Mouse (Mus musculus): Measurements from ENCODE around the gene Syngr1. TPM values are rescaled to one million over a fixed set of nuclear protein-coding genes. Genes with fewer than 3 reads are reported as not detected.

Syngr1 gene
- total and polyA plus RNA-seq, 3 experiments, result 9.7 to 14.8 (median 11.3) TPM

GRCm38 (mm10) chr15:80159286-80159901 lies 68.3 kb downstream of the Syngr1 start:
- Histone ChIP-seq H3K36me3 (replicated peaks in 1 of 2; ENCODE audit: control insufficient read depth in 1 of 2, insufficient read depth in 1 of 2, low read length in 1 of 2) (peaks cover 65 to 87% of the 10 kb centered on the region in 2 experiments), H3K9ac (ENCODE audit: insufficient read depth, low read depth) (no peak overlapping the region), H3K4me2 (ENCODE audit: insufficient read depth, low read depth, poor library complexity, severe bottlenecking) (no peak overlapping the region), H3K4me1 (ENCODE audit: control insufficient read depth in 1 of 2, insufficient read depth in 2 of 2) (no peaks in the 10 kb centered on the region), H3K4me3 (replicated peaks in 1 of 3; ENCODE audit: low read depth in 2 of 3, low read length in 2 of 3, poor library complexity in 1 of 3) (no peak overlapping the region), H3K79me2 (replicated peaks; ENCODE audit: control insufficient read depth, extremely low read depth, insufficient read depth, poor library complexity, severe bottlenecking) (no peaks in the 10 kb centered on the region), H3K9me3 (replicated peaks; ENCODE audit: low read length) (no peaks in the 10 kb centered on the region), H3K27me3 (replicated peaks) (no peaks in the 10 kb centered on the region), H3K27ac (ENCODE audit: insufficient read depth, low read depth) (no peak overlapping the region)
- no peak for DNase-seq (ENCODE audit: extremely low read depth)
- TF ChIP-seq RCOR1 (conservative IDR thresholded peaks at IDR 0.05; ENCODE audit: low read depth, low read length) (no peak), E2F4 (IDR thresholded peaks at IDR 0.05; ENCODE audit: insufficient replicate concordance, low read depth, low read length) (no peak), ZC3H11A (IDR thresholded peaks at IDR 0.05; ENCODE audit: low read depth, low read length) (no peak), PAX5 (IDR thresholded peaks at IDR 0.05; ENCODE audit: low read length) (no peak), POLR2A (IDR thresholded peaks at IDR 0.05; ENCODE audit: low read depth, low read length) (no peak), POLR2AphosphoS2 (IDR thresholded peaks at IDR 0.05; ENCODE audit: low read depth, low read length) (no peak), MAZ (IDR thresholded peaks at IDR 0.05; ENCODE audit: low read depth, low read length) (no peak), TCF12 (IDR thresholded peaks at IDR 0.05; ENCODE audit: low read depth, low read length) (no peak), ELF1 (IDR thresholded peaks at IDR 0.05; ENCODE audit: low read depth, low read length) (no peak), UBTF (IDR thresholded peaks at IDR 0.05; ENCODE audit: low read depth, low read length) (no peak), TBP (conservative IDR thresholded peaks at IDR 0.05; ENCODE audit: low read depth, low read length) (no peak), EP300 (IDR thresholded peaks at IDR 0.05; ENCODE audit: low read length) (no peak), JUND (conservative IDR thresholded peaks at IDR 0.05; ENCODE audit: low read depth, low read length) (no peak), NRF1 (IDR thresholded peaks at IDR 0.05; ENCODE audit: low read depth, low read length) (no peak), BHLHE40 (IDR thresholded peaks at IDR 0.05; ENCODE audit: low read depth, low read length) (no peak), CTCF (conservative IDR thresholded peaks at IDR 0.05 in 1 of 2, IDR thresholded peaks at IDR 0.05 in 1 of 2; ENCODE audit: low read depth in 2 of 2, low read length in 2 of 2) (no peak), GABPA (IDR thresholded peaks at IDR 0.05; ENCODE audit: insufficient replicate concordance, low read depth, low read length) (no peak), SMC3 (IDR thresholded peaks at IDR 0.05; ENCODE audit: low read depth, low read length) (no peak), KAT2A (IDR thresholded peaks at IDR 0.05; ENCODE audit: insufficient replicate concordance, low read length) (no peak), JUN (IDR thresholded peaks at IDR 0.05; ENCODE audit: insufficient read depth, low read depth, low read length) (no peak)
- dilution Hi-C loops (cut with MboI; ENCODE audit: extremely low pct_ligation_motif_present, extremely low pct_unique_long_range_greater_than_20kb, low sequenced_read_pairs), result no loop called here
- in situ Hi-C loops (cut with MboI; ENCODE audit: low pct_ligation_motif_present, low pct_unique_long_range_greater_than_20kb, low sequenced_read_pairs), result no loop called here

- dilution Hi-C loops (cut with MboI; ENCODE audit: extremely low pct_ligation_motif_present, extremely low pct_unique_long_range_greater_than_20kb, low sequenced_read_pairs), result no loop called here
- no peak overlapping the region for H3K4me2 ChIP-seq (ENCODE audit: insufficient read depth, low read depth, poor library complexity, severe bottlenecking)
- TF ChIP-seq SIN3A (IDR thresholded peaks at IDR 0.05; ENCODE audit: low read length), result no peak
- TF ChIP-seq E2F4 (IDR thresholded peaks at IDR 0.05; ENCODE audit: insufficient replicate concordance, low read depth, low read length), result no peak
- TF ChIP-seq RCOR1 (conservative IDR thresholded peaks at IDR 0.05; ENCODE audit: low read depth, low read length), result no peak
- no peak for TF ChIP-seq NRF1 (IDR thresholded peaks at IDR 0.05; ENCODE audit: low read depth, low read length)
- no peak for TF ChIP-seq GABPA (IDR thresholded peaks at IDR 0.05; ENCODE audit: insufficient replicate concordance, low read depth, low read length)
- no peak for TF ChIP-seq MAX (IDR thresholded peaks at IDR 0.05; ENCODE audit: low read length)
- no peak for TF ChIP-seq MYC (IDR thresholded peaks at IDR 0.05; ENCODE audit: low read depth, low read length)
- H3K79me2 ChIP-seq (replicated peaks; ENCODE audit: control insufficient read depth, extremely low read depth, insufficient read depth, poor library complexity, severe bottlenecking), result no peaks in the 10 kb centered on the region
- H3K9ac ChIP-seq (ENCODE audit: insufficient read depth, low read depth), result no peak overlapping the region
- H3K9me3 ChIP-seq (replicated peaks; ENCODE audit: low read length), result no peaks in the 10 kb centered on the region
- H3K4me1 ChIP-seq (ENCODE audit: control insufficient read depth in 1 of 2, insufficient read depth in 2 of 2), result no peaks in the 10 kb centered on the region
- no peak for DNase-seq (ENCODE audit: extremely low read depth)
- H3K27ac ChIP-seq (ENCODE audit: insufficient read depth, low read depth), result no peak overlapping the region
- H3K36me3 ChIP-seq (replicated peaks in 1 of 2; ENCODE audit: control insufficient read depth in 1 of 2, insufficient read depth in 1 of 2, low read length in 1 of 2), result peaks cover 59 to 79% of the 10 kb centered on the region in 2 experiments
- no peaks in the 10 kb centered on the region for H3K27me3 ChIP-seq (replicated peaks)
- H3K4me3 ChIP-seq (replicated peaks in 1 of 3; ENCODE audit: low read depth in 2 of 3, low read length in 2 of 3, poor library complexity in 1 of 3), result no peak overlapping the region
- in situ Hi-C loops (cut with MboI; ENCODE audit: low pct_ligation_motif_present, low pct_unique_long_range_greater_than_20kb, low sequenced_read_pairs), result no loop called here
Observed at GRCm38 (mm10) chr15:80160223-80160622, 69.1 kb downstream of the Syngr1 start.
